Mouse (Mus musculus) mouse trophoblast stem cell (cell line): ENCODE measurements around the gene Chchd6.

Experiments used
- in situ Hi-C, 2 experiments: fragments of 300-500 bp; cut with MseI, MboI; formaldehyde crosslinking; loops; 2 replicates in 1 of 2; 3 replicates in 1 of 2; pipeline ENCODE4 v1.15.1; 2025

Chchd6 gene

GRCm38 (mm10) chr6:89595018-89595776 lies at the start of gene Chchd6:
Gene Chchd6, minus strand, starts transcription at chr6:89595652.
- in situ Hi-C loops: no loop called here

- in situ Hi-C loops: no loop called here
Observed at GRCm38 (mm10) chr6:89644271-89645075, 49.0 kb upstream of the Chchd6 start.

DNA sequence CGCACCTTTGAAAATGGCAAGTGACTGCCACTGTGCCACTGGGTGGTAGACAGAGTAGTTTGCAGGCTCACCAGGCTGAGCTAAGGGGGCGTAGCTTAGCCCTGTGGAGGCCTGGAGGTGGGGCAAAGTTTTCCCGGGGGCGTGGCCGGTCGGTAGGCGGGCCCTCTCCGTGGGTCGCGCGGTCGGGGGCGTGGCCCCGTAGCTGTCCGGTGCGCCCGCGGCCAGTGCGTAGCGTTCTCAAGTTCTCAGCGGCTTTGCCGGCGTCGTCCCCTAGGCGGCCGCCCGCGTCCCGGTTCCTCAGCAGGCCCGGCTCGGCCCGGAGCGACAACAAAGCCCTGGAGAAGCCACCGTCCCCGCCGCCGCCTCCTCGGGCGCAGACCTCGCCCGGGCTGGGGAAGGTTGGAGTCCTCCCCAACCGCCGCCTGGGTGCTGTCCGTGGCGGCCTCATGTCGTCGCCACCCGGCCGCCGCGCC lies 48.4 kb upstream of the Chchd6 start, which contains the start of gene Txnrd3:
TSS of gene Txnrd3 (plus strand) at position 191 of the 473 bp plus-strand sequence.
- in situ Hi-C loops: no loop called here

- in situ Hi-C loops: no loop called here
Observed at GRCm38 (mm10) chr6:89639025-89639424, 43.6 kb upstream of the Chchd6 start.

- in situ Hi-C loops: no loop called here
Observed at GRCm38 (mm10) chr6:89637977-89638376, 42.5 kb upstream of the Chchd6 start.

DNA sequence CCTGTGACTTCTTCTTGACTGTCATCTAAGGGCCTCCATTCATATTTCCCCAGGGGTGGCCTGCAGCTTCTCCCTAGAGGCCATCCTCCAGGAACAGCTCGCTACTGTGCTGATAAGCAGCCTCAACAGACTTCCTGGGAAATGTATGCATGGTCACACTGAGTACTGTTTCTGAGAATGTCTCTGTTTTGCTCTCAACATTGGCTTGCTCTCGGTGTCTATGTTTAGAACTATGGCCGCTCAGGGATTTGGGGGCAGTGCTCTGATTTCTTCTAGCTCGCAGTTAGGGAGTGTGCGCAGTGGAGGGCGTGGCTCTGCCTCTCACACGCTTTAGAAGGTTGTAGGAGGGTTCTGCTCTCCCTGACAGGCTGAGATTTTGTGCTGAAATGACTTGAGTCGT lies 38.9 kb upstream of the Chchd6 start:
- in situ Hi-C loops: no loop called here

- in situ Hi-C loops: no loop called here
Observed at GRCm38 (mm10) chr6:89633115-89633514, 37.7 kb upstream of the Chchd6 start.

- in situ Hi-C loops: no loop called here
Observed at GRCm38 (mm10) chr6:89631809-89632562, 36.5 kb upstream of the Chchd6 start.

- in situ Hi-C loops: no loop called here
Observed at GRCm38 (mm10) chr6:89628045-89628785, 32.8 kb upstream of the Chchd6 start.

DNA sequence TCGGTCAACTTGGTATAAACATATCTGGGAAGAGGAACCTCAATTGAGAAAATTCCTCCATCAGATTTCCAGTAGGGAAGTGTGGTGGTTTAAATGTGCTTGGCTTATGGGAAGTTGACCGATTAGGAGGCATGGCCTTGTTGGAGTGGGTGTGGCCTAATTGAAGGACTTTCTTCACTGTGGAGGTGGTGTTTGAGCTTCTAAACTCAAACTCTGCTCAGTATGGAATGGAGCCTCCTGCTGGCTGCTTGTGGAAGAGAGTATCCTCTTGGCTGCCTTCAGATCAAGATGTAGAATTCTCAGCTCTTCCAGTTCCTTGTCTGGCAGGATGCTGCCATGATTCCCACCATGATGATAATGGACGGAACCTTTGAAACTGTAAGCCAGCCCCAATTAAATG lies 27.2 kb upstream of the Chchd6 start:
- in situ Hi-C loops: no loop called here

- in situ Hi-C loops: no loop called here
Observed at GRCm38 (mm10) chr6:89615373-89615755, 19.9 kb upstream of the Chchd6 start.

GRCm38 (mm10) chr6:89614596-89615372 lies 19.3 kb upstream of the Chchd6 start:
- in situ Hi-C loops: no loop called here

GRCm38 (mm10) chr6:89614107-89614471 lies 18.6 kb upstream of the Chchd6 start:
- in situ Hi-C loops: no loop called here

- in situ Hi-C loops: no loop called here
Observed at GRCm38 (mm10) chr6:89613336-89614106, 18.1 kb upstream of the Chchd6 start.

DNA sequence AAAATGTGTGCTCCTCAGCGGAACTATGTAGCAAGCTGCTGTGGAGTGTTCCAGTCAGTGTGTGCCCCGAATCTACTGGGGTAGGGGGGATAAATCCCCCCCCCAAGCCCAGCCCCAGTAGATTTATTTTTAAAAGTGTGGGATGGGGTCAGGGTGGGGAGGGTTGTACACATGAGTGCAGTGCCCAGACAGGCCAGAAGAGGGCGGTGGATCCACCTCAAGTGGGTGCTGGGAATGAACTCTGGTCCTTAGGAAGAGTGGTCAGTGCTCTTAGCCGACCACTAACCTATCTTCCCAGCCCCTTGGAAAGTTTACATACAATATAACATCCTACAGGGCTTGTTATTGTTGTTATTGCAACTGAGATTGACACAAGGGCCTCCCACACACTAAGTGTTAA lies 12.5 kb upstream of the Chchd6 start:
- in situ Hi-C loops: no loop called here

GRCm38 (mm10) chr6:89606096-89606495 lies 10.6 kb upstream of the Chchd6 start:
- in situ Hi-C loops: no loop called here

DNA sequence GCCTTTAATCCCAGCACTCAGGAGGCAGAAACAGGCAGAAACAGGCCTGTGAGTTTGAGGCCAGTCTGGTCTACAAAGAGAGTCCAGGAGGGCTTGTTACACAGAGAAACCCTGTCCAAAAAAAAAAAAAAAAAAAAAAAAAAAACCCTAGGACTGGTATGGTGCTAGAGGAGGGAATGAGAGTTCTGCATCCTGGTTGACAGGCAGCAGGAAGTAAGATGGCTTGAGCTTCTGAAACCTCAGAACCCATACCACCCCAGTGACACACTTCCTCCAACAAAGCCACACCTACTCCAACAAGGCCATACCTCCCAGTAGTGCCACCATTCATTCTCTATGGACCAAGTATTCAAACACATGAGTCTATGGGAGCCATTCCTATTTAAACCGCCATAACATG lies 1.1 kb upstream of the Chchd6 start:
- in situ Hi-C loops: no loop called here

DNA sequence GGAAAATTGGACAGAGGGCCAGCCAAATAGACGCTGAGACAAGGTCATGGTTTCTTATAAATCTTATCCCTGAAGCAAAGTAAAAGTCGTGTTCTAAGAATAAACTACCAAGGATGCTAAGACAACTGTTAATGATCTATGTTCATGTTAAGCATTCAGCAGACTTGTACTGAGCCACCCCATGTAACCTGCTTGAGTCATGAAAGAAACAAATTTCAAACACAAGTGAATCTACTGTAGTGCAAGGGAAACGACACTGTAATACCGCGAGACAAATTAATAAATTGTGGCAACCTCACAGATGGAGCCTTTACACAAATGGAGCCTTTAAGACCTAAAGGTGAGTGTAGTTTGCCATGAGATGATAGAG lies 310 bp upstream of the Chchd6 start:
- in situ Hi-C loops: no loop called here

- in situ Hi-C loops: no loop called here
Observed at GRCm38 (mm10) chr6:89592016-89592415, 3.4 kb downstream of the Chchd6 start.

DNA sequence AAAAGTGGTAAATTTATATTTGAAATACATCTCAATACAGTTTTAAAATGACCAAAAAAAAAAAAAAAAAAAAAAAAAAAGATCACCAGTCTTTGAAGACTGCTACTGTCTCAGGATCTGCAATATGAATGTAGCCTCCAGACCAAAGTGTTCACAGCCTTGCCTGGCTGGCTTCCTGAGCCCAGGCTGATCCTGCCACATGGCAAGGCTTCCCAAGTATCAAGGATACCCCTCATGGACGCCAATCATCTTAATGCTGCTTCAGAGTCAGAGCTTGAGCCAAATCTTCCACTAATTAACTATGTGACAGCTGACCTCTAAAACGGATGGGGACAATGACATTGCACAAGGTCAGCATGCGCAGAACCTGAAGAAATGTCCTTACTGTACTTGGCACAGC lies 3.9 kb downstream of the Chchd6 start:
- in situ Hi-C loops: no loop called here
